Mouse (Mus musculus): ENCODE measurements around the gene Lca5l. TPM values are rescaled to one million over a fixed set of nuclear protein-coding genes. Genes with fewer than 3 reads are reported as not detected.
"Not testable (repeated sequence)": the region's sequence is repeated elsewhere in the genome, so short reads cannot be mapped to it uniquely, and the experiment has no call there.

The Lca5l gene
- polyA plus RNA-seq, 1 experiment = 41.7 TPM

DNA sequence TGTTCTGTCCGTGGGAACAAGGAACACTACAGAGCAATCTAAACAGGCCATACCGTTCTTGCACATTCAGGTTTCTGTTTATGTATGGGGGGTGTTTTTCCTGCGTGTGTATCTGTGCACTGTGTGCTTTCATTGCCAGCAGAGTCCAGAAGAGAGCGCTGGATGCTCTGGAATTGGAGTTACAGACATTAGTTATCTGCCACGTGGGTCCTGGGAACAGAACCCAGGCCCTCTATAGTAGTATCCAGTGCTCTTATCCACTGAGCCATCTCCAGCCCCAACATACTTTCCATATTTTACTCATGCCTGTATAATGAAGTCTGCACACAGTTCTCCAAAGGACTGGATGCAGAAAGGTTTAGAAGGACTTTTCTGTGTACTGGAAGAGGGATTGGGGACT lies 46.3 kb downstream of the Lca5l start:
- H3K27ac ChIP-seq (ENCODE audit: control insufficient read depth, insufficient read depth, low read depth, low read length) = no peak overlapping the region
- no peak for TF ChIP-seq POLR2A (IDR thresholded peaks at IDR 0.05; ENCODE audit: control insufficient read depth, low read depth, low read length)
- TF ChIP-seq CTCF (IDR thresholded peaks at IDR 0.05; ENCODE audit: control insufficient read depth, insufficient read depth, insufficient replicate concordance, low read depth, low read length) = no peak
- H3K36me3 ChIP-seq (ENCODE audit: control insufficient read depth, insufficient read depth, low read length) = no peaks in the 10 kb centered on the region; the same call in 1 of the 2 replicates

DNA sequence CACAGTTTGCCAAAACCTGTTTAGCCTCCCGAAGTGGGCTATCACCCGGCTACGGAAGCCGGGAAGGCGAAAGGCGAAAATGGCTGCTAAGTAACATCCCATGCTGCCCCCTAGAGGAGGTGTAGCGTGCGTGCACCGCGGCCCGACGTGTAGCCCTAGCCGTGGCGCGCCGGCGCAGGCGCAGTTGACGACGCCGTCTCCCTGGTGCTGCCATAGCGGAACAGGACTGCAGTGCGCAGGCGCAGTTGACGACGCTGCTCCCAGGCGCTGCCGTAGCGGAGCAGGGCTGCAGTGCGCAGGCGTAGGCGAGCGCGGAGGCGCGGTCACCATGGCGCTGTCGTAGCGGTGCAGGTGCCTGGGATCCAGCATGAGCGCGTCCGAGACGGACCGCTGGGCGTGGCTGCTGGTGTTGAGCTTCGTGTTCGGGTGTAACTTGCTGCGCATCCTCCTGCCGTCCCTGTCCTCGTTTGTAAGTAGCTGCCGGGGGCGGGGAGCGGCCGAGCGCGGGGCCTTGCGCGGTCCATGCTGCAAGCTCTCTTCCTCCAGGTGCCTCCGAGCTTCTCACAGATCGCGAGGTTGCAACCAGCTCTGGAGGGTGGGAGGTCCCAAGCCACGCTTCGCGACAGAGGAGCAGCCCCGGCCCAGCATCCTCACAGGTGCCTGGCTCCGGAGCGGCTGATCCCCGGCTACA lies 46.8 kb downstream of the Lca5l start, which contains the start of gene Wrb:
Wrb (plus strand) TSS at position 298 of the 691 bp plus-strand sequence.
- Histone ChIP-seq H3K4me3 (ENCODE audit: control insufficient read depth, low read depth, low read length) (peak within 1 kb of the TSS; percentile 94), H3K36me3 (ENCODE audit: control insufficient read depth, insufficient read depth, low read length) (no peaks in the 10 kb centered on the region; the same call in 1 of the 2 replicates), H3K4me1 (ENCODE audit: control insufficient read depth, insufficient read depth, low read length) (no peaks in the 10 kb centered on the region; the same call in 1 of the 2 replicates), H3K27ac (ENCODE audit: control insufficient read depth, insufficient read depth, low read depth, low read length) (peak within 1 kb of the TSS; percentile 42; the same call in 1 of the 2 replicates), H3K27me3 (ENCODE audit: control insufficient read depth, insufficient read depth, low read length) (no peaks in the 10 kb centered on the region)
- peak; percentile 99 for TF ChIP-seq CTCF (IDR thresholded peaks at IDR 0.05; ENCODE audit: control insufficient read depth, insufficient read depth, insufficient replicate concordance, low read depth, low read length)
- peak; percentile 91 for TF ChIP-seq POLR2A (IDR thresholded peaks at IDR 0.05; ENCODE audit: control insufficient read depth, low read depth, low read length)

More for the DNA sequence above, 46.3 kb downstream of the Lca5l start:
- Histone ChIP-seq H3K4me3 (ENCODE audit: control insufficient read depth, low read depth, low read length) (peak overlapping the region; percentile 94), H3K27me3 (ENCODE audit: control insufficient read depth, insufficient read depth, low read length) (no peaks in the 10 kb centered on the region), H3K4me1 (ENCODE audit: control insufficient read depth, insufficient read depth, low read length) (no peaks in the 10 kb centered on the region; the same call in 1 of the 2 replicates)

DNA sequence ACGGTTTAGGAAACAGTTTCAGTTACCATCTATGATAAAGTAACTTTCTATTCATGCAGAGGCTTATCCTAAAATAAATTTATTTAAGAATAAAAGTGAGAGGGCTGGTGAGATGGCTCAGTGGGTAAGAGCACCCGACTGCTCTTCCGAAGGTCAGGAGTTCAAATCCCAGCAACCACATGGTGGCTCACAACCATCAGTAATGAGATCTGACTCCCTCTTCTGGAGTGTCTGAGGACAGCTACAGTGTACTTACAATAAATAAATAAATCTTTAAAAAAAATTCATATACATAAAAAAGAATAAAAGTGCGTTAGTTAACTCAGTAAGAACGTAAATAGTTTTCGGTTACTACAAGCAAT lies 47.3 kb downstream of the Lca5l start:
- not testable (repeated sequence) for H3K27ac ChIP-seq (ENCODE audit: control insufficient read depth, insufficient read depth, low read depth, low read length); H3K36me3 ChIP-seq (ENCODE audit: control insufficient read depth, insufficient read depth, low read length); H3K27me3 ChIP-seq (ENCODE audit: control insufficient read depth, insufficient read depth, low read length); H3K4me1 ChIP-seq (ENCODE audit: control insufficient read depth, insufficient read depth, low read length)
- H3K4me3 ChIP-seq (ENCODE audit: control insufficient read depth, low read depth, low read length) = peak overlapping the region; percentile 94

DNA sequence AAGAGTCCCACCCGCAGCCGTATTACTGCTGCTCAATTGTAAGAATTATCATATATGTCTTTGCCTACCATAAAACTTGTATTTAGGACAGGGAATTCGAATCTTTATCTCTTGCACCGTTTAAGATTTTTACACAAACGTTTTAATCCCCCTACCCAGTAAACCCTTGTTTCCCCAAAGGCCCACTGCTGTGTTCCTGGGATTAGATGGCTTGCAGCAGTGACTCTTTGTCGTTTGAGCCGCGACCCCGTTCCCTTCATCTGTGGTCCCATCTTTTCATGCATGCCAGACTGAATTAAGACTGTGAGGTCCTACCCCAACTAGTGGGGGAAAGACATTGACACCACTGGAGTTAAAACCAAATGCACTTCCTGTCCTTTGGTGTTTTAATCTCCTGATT lies 63.6 kb downstream of the Lca5l start:
- Histone ChIP-seq H3K4me3 (ENCODE audit: control insufficient read depth, low read depth, low read length) (peak overlapping the region; percentile 90), H3K27me3 (ENCODE audit: control insufficient read depth, insufficient read depth, low read length) (no peaks in the 10 kb centered on the region), H3K4me1 (ENCODE audit: control insufficient read depth, insufficient read depth, low read length) (peaks cover 9% of the 10 kb centered on the region), H3K36me3 (ENCODE audit: control insufficient read depth, insufficient read depth, low read length) (no peaks in the 10 kb centered on the region), H3K27ac (ENCODE audit: control insufficient read depth, insufficient read depth, low read depth, low read length) (peak overlapping the region; percentile 82)
- TF ChIP-seq POLR2A (IDR thresholded peaks at IDR 0.05; ENCODE audit: control insufficient read depth, low read depth, low read length) = no peak
- no peak for TF ChIP-seq CTCF (IDR thresholded peaks at IDR 0.05; ENCODE audit: control insufficient read depth, insufficient read depth, insufficient replicate concordance, low read depth, low read length)

DNA sequence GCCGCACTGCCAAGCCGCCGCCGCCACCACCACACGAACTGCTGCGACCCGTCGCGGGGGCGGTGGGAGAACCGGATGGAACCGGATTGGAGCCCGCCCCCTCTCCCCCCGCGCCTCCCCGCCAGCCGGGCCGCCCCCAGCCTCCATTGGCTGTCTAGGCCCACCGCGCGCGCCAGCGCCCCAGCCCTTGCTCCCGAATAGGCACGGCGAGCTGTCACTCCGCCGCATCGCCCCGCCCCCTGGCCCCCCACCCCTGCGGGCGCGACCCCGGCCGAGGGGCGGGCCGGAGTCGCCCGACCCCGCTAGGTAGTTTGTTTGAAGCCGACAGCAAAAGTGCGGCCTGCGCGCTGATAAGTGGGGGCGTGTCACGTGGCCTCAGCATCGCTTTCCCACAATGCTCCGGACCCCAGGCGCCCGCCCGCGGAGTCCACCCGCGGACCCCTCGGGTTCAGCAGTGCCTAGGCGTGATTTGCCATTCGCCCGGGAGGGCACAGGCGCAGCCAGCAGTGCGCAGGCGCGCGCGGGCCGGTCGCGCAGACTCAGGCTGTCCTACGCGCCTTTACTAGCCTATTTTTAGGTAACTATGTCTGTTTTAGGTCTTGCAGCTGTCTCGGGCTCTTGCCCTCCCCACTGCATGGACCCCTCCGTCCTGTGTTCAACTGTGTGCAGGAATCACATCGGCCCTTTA lies 64.3 kb downstream of the Lca5l start, which contains the start of gene Hmgn1:
Hmgn1 (minus strand) TSS at position 73 of the 688 bp plus-strand sequence.
- H3K36me3 ChIP-seq (ENCODE audit: control insufficient read depth, insufficient read depth, low read length) = no peaks in the 10 kb centered on the region
- peaks cover 9% of the 10 kb centered on the region for H3K4me1 ChIP-seq (ENCODE audit: control insufficient read depth, insufficient read depth, low read length)
- H3K27ac ChIP-seq (ENCODE audit: control insufficient read depth, insufficient read depth, low read depth, low read length) = peak within 1 kb of the TSS; percentile 82
- no peaks in the 10 kb centered on the region for H3K27me3 ChIP-seq (ENCODE audit: control insufficient read depth, insufficient read depth, low read length)
- TF ChIP-seq POLR2A (IDR thresholded peaks at IDR 0.05; ENCODE audit: control insufficient read depth, low read depth, low read length) (peak; percentile 86), CTCF (IDR thresholded peaks at IDR 0.05; ENCODE audit: control insufficient read depth, insufficient read depth, insufficient replicate concordance, low read depth, low read length) (no peak)
- H3K4me3 ChIP-seq (ENCODE audit: control insufficient read depth, low read depth, low read length) = peak within 1 kb of the TSS; percentile 90

DNA sequence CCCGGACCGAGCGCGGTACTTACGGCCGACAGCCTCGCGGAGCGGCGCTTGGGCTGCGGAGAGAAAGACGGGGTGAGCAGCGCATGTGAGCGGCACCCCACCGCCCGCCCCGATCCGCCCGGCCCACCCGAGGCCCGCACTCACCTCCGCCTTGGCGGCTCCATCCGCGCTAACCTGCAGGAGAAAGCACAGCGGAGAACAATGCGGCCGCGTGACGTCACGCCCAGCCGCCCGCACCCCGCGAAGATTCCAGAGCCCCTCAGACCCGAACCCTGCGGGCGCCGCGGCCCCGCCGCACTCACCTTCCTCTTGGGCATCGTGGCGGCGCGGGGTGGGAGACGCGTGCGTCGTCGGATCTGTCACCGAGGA lies 64.8 kb downstream of the Lca5l start:
- peaks cover 9% of the 10 kb centered on the region for H3K4me1 ChIP-seq (ENCODE audit: control insufficient read depth, insufficient read depth, low read length)
- no peaks in the 10 kb centered on the region for H3K36me3 ChIP-seq (ENCODE audit: control insufficient read depth, insufficient read depth, low read length)
- H3K27ac ChIP-seq (ENCODE audit: control insufficient read depth, insufficient read depth, low read depth, low read length) = peak overlapping the region; percentile 75
- no peaks in the 10 kb centered on the region for H3K27me3 ChIP-seq (ENCODE audit: control insufficient read depth, insufficient read depth, low read length)
- TF ChIP-seq POLR2A (IDR thresholded peaks at IDR 0.05; ENCODE audit: control insufficient read depth, low read depth, low read length) = no peak; the same call in 1 of the 2 replicates
- no peak for TF ChIP-seq CTCF (IDR thresholded peaks at IDR 0.05; ENCODE audit: control insufficient read depth, insufficient read depth, insufficient replicate concordance, low read depth, low read length)
- H3K4me3 ChIP-seq (ENCODE audit: control insufficient read depth, low read depth, low read length) = peak overlapping the region; percentile 90

DNA sequence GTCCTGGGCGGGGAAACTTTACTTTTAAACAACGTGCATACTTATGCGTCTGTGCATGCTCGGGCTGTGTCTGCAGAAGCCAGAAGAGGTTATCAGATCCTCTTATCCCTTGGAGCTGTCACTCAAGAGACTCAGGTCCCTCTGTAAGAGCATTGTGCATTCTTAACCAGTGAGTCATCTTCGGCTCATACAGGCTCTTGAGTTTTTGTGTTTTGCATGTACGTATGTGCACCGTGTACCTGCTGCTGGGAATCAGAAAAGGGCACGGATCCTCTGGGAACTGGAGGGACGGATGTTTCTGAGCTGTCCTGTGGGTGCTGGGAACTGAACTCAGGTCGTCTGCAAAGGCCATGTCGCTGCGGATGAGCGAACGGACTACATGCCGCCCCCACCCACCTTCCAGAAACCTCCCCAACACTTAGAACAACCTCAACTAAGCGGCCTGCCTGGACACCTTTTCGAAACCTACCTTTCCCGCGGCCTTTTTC lies 65.3 kb downstream of the Lca5l start:
- no peaks in the 10 kb centered on the region for H3K27me3 ChIP-seq (ENCODE audit: control insufficient read depth, insufficient read depth, low read length)
- peaks cover 9% of the 10 kb centered on the region for H3K4me1 ChIP-seq (ENCODE audit: control insufficient read depth, insufficient read depth, low read length)
- H3K36me3 ChIP-seq (ENCODE audit: control insufficient read depth, insufficient read depth, low read length) = no peaks in the 10 kb centered on the region
- H3K4me3 ChIP-seq (ENCODE audit: control insufficient read depth, low read depth, low read length) = peak overlapping the region; percentile 90
- peak overlapping the region; percentile 75 for H3K27ac ChIP-seq (ENCODE audit: control insufficient read depth, insufficient read depth, low read depth, low read length)
- TF ChIP-seq POLR2A (IDR thresholded peaks at IDR 0.05; ENCODE audit: control insufficient read depth, low read depth, low read length) (no peak), CTCF (IDR thresholded peaks at IDR 0.05; ENCODE audit: control insufficient read depth, insufficient read depth, insufficient replicate concordance, low read depth, low read length) (0 out of 2 replicates have a peak, but pooled peaks have one; percentile 5)
